Mouse (Mus musculus): ENCODE measurements around the gene Klk6.

Gene Klk6

GRCm38 (mm10) chr7:43826056-43826455 is 1.8 kb downstream of the Klk6 start:
- DNase-seq = no peak

- no peak for DNase-seq
These were observed 3.4 kb downstream of the Klk6 start for GRCm38 (mm10) chr7:43827706-43828105.

- DNase-seq = no peak
These were observed 4.7 kb downstream of the Klk6 start for GRCm38 (mm10) chr7:43829006-43829405.

- no peak for DNase-seq
These were observed 17.4 kb downstream of the Klk6 start, which contains the start of gene Klk5 for GRCm38 (mm10) chr7:43841701-43842100. Klk5 (plus strand) TSS chr7:43841971.

- DNase-seq = no peak
These were observed 19.5 kb downstream of the Klk6 start for GRCm38 (mm10) chr7:43843801-43844200.

- DNase-seq = no peak
These were observed 27.3 kb downstream of the Klk6 start for GRCm38 (mm10) chr7:43851616-43852015.

- no peak for DNase-seq
These were observed 30.5 kb downstream of the Klk6 start for GRCm38 (mm10) chr7:43854642-43855380.

GRCm38 (mm10) chr7:43855709-43856108 is 31.4 kb downstream of the Klk6 start:
- DNase-seq = no peak

GRCm38 (mm10) chr7:43856307-43856706 is 32.0 kb downstream of the Klk6 start:
- DNase-seq = no peak

- no peak for DNase-seq
These were observed 33.2 kb downstream of the Klk6 start for GRCm38 (mm10) chr7:43857501-43857900.

- DNase-seq = no peak
These were observed 36.1 kb downstream of the Klk6 start for GRCm38 (mm10) chr7:43860411-43860810.

- DNase-seq = peak; percentile 57
These were observed 48.9 kb downstream of the Klk6 start for GRCm38 (mm10) chr7:43873237-43873636.

GRCm38 (mm10) chr7:43873674-43874073 is 49.4 kb downstream of the Klk6 start:
- DNase-seq = no peak

- no peak for DNase-seq
These were observed 50.6 kb downstream of the Klk6 start for GRCm38 (mm10) chr7:43874868-43875375.

- no peak for DNase-seq
These were observed 52.1 kb downstream of the Klk6 start for GRCm38 (mm10) chr7:43876444-43876843.

- DNase-seq = no peak
These were observed 54.0 kb downstream of the Klk6 start for GRCm38 (mm10) chr7:43878281-43878680.

GRCm38 (mm10) chr7:43880912-43881311 is 56.6 kb downstream of the Klk6 start, which contains the start of gene Klk4:
Klk4 (plus strand) TSS chr7:43881160.
- no peak for DNase-seq

Measured in liver (tissue).